Mouse (Mus musculus): ENCODE measurements around the gene Elovl1.

The Elovl1 gene

DNA sequence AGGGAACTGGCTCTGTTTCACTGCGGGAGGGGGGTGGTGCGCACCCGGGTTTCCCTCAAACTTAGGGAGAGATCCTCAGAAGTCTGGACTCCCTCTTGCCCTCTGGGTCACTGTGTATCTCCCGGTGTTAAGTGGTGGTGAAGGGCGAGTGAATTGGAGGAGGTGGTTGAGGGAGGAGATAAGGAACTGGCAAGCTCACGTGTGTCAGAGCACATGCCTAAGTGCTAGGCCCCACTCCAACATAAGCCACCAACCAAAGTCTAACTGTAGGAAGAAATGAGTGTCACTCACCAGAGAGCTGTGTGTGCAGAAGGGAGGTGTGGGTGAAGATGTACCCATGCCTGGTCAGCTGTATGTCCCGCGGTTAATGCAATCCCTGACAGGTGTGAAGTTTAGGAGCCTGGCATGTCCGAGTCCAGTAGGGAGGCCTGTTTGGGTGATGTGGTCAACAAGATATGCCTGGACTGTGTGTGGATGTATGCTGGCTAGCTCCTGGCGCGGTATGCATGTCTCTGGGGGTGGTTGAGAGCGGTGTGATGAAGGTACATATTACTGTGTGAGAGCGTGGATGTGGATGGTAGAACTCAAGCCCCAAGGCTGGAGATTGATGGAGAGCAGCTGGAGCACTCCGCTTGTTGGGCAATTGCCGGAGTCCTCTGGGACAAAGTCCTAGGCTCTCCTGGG lies 780 bp downstream of the Elovl1 start:
- no peak for DNase-seq (ENCODE audit: inconsistent age in 2 of 2, low spot score in 1 of 2)

DNA sequence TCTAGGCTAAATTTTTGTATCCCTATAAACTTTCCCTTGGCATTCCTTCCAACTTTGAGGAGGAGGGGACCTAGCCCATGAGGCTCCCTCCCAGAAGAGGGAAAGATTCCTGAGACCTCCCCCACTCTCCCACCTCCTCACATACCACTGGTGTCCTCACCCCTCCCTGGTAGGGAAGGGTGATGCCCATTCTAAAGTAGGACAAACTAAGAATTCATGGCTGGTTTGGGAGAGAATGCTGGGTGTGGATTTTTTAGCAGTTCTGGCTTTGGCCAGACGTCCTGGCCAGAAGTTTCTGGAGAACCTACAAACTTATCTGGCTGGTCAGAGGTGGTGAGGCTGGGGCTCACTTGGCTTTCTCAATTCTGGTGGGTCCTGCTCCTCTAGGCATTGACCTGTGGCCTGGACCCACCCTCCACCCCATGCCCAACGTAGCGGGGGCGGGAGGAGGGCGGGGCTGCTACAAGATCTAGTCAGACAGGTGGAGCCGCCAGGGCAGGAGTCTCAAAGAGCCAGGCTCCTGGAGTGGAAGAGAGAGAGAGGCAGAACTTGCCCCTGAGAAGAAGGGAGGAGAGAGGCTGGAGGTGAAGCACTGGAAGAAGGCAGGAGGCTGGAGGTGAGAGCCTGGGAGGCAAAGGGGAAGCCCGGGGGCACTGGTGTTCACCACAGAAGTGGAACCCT lies 1.5 kb downstream of the Elovl1 start:
- DNase-seq (ENCODE audit: inconsistent age in 2 of 2, low spot score in 1 of 2), result peak; percentile 33 to 61

DNA sequence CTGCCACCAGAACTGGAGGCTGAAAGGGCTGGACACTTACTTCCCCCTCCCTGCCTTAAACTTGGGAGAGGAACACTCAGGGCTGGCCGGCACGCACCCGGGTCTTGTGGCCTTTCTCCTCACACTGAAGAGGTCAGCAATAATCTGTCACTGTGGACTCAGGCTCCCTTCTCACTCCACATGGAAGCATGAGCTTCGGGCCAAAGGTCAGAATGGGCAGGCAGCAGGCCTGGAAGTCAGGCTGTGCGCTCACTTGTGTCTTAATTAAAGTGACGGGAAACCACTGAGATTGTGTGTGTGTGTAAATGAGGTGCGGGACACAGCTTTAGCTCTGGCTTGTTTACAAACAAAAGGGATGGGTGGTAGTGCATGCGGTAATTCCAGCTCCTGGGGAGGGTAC lies 4.4 kb downstream of the Elovl1 start:
- DNase-seq (ENCODE audit: inconsistent age in 2 of 2, low spot score in 1 of 2), result peak in 1 of 2 experiments; percentile 21

DNA sequence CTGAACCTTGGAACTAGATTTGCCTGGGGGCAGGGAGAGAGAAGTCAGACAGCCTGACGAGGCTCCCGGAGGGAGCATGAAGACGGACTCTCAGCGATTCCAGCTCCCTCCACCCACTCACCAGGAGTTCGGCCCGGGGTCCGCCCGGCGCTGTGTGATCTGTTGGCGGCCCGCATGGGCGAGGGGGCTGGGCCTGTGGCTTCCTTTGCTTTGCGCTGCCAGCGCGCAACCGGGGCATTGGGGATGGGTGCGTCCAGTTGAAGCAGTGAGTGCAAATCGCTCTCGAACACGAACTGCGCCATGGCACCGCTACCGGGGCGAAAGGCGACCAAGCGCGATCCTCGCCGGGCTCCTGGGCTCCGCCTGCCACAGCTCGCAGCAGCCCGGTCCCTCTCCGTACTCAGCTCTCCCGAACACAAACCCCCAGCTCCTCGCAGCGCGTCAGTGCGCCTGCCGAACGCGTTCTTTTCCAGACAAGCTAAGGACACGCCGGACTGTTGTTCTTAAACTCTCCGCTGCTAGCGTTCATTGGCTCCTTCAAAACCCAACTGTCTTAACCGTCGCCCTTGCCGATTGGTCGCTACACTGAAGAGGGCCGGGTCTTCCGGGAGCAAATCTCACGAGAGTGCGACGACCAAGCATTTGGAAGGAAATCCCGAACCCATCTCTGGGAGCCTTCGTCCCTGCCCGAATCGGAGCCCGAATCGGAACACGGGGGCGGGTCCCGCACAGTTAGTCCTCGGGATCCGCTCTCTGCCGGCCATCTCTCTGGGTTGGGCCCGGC lies 9.1 kb downstream of the Elovl1 start, which contains the start of gene Cdc20:
TSS of gene Cdc20 (minus strand) at position 533 of the 784 bp plus-strand sequence.
- peak; percentile 92 to 96 for DNase-seq (ENCODE audit: inconsistent age in 2 of 2, low spot score in 1 of 2)

DNA sequence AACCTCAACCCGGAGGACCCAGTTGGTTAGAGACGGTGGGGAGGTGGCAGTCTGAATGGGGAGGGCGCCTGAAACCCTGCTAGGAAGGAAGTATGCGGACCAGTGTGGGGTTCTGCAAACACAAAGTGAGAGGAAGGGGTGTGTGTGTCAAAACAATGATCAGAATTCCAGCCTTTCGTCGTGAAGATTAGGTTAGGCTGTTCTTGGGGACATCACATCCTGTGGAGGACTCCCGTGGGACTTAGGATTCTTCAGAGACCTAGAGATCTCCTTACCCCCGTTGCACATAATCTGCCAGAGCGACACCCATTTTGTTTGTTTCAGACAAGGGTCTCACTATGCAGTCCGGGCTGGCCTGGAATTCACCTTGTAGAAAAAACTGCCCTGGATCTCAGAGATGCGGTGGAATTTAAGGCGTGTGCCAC lies 9.9 kb downstream of the Elovl1 start:
- peak in 1 of 2 experiments; percentile 59 for DNase-seq (ENCODE audit: inconsistent age in 2 of 2, low spot score in 1 of 2)

DNA sequence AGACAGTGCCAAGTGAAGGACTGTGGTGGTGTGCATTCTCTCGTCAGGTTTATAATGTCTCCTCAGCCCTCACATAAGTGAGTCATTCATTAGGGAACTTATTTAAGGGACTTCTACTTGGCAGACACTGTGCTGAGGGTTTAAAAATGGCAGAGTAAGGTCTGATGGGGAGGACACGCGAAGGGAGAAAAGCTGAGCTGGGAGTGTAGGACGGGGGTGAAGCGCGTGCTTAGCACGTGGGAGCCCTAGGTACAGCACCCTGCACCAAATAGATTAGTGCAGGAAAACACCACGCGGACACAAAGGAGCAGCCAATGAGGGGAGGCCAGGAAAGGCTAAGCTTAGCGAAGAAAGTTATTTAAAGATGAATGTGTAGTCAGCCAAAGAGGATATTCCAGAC lies 17.2 kb downstream of the Elovl1 start:
- DNase-seq (ENCODE audit: inconsistent age in 2 of 2, low spot score in 1 of 2), result no peak

DNA sequence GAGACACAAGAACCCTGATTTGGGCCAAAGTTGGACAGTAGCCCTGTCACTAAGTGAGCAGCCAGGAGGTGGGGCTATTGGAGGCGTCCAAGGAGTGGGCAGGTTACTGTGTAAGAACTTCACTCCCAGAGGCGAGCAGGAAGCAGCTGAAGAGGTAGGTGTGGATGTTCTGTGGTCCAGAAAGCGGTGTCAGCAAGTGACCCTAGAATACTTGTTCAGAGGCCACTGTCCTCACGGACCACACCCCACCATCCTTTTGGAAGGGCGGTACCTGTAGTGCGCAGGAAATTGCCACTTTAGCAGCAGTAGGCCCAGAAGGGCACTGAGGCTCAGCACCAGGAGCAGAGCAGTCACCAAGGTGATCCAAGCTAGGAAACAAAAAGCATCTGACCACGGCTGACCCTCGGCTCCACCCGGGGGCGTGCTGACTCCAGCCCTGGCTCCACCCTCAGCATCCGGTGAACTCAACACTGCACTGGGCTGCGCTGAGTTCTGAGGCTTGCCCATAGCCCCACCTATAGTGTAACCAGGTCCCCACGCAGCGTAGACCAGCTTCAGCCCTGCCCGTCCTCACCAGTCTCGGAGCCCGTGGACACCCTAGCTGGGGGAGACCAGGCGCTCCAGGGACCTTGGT lies 18.0 kb downstream of the Elovl1 start:
- DNase-seq (ENCODE audit: inconsistent age in 2 of 2, low spot score in 1 of 2), result peak; percentile 32 to 56

DNA sequence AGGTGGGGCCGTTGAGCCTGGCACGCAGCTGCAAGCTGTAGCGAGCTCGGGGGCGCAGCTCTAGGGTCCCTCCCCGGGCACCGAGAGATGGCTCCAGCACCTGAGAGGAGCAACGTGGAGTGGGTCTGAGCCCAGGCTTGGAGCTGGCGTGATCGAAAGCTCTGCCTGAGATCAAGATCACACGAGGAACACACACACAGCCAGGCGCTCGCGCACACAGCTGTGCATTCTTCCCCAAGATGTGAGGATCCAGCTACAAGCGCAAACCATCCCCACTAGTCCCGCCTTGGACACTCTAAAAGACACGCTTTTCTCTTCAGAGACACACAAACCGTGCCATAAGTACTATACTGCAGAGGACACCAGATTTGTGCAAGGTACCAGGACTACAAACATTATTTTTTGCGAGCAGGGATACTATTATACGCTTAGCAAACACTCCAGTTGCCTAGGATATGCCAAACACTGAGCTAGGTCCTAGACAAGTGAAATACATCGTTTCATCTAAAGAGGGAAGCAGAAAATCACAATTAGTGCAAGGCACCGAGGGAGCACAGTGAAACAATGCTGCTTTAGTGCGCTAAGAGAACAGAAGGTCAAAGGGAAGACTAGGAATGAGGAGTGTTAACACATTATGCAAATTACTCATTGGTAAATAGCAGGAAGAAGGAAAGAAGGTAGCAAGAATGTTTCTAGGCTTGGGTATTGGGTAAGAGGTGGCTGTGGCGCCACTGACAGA lies 18.7 kb downstream of the Elovl1 start:
- DNase-seq (ENCODE audit: inconsistent age in 2 of 2, low spot score in 1 of 2), result no peak

DNA sequence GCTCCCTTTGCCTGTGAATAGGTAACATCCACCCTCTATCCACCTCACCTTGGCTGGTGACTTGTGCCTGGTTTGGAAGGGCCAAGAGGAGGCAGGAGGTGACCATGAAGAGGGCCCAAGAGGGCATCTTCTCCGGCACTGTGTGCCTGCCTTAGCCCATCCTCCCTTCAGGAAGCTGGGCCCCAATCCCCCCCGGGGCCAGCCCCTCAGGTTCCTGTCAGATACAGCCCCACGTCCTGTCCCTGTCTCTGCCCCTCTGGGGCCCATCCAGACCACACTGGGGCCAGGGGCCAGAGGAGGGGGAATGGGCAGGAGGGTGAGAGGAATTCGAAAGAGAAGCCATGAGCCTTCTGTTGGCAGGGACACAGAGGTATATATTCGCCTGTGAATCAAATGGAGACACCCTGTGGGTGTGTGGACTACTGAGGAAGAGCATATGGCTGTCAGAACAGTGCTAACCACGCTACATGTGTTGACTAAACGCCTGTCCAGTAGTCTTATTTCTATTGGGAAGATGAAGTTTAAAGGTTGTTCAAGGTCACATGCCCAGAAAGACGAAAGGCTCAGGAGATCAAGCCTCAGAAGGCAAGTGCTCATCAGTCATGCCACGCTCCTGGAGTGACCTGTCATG lies 29.6 kb downstream of the Elovl1 start, which contains the start of gene Mpl:
TSS of gene Mpl (minus strand) at position 169 of the 631 bp plus-strand sequence.
- DNase-seq (ENCODE audit: inconsistent age in 2 of 2, low spot score in 1 of 2), result no peak

DNA sequence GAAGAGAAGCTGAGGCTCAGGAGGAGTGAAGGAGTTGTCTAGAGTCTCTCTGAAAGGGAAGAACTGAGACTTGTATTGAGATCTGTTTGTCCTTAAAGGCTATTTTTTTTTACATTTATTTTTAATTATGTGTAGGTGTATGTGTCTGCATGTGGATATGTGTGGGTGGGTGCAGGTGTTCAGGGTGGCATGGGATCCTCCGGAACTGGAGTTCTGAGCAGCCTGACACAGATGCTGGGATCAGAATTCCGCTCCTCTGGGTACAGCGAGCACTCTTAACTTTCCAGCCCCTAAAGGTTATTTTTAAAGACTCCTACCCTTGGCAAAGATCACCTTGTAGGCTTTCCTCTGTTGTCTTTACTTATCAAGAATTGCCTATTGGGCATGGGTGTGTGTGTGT lies 37.1 kb downstream of the Elovl1 start:
- no peak for DNase-seq (ENCODE audit: inconsistent age in 2 of 2, low spot score in 1 of 2)

DNA sequence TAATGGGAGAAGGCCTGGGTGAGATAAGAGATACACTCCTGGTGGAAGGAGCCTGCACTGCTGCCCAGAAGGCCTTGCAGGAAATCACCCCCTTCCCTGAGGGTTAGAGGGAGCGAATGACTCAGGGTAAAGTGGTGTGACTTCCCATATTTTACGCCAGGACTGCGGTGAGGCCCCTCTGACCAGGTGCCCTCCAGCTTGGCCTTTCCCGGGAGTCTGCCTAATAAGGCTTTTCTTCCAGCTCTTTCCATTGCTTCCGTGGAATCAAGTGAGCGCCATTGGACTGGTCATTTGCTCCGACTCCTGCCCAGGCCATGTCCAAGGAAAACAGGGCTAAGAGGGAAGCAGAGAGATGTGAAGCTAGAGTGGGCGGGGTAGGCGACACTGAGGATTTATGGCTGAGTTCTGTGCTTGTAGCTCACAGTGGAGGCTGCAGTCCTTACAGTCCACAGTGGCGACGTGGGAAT lies 37.8 kb downstream of the Elovl1 start:
- peak; percentile 19 to 57 for DNase-seq (ENCODE audit: inconsistent age in 2 of 2, low spot score in 1 of 2)

DNA sequence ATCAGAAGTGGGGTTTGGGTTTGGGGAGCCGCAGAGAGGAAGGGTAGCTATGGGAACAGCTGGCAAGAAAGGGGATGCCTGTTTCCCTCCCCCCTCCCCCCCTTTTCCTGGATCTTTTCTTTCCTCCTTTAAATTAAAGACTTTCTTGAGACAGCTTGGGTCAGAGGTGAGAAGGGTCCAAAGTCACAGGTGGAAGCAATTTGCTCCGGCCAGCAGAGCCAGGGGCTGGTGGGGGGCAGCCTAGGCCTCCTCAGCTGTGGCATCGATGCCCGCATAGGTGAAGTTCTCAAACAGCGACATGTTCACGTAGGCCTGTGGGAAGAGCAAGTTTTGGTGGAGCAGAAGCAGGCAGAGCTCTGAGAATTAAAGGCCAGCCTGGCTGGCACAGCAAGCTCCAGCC lies 43.4 kb downstream of the Elovl1 start:
- no peak for DNase-seq (ENCODE audit: inconsistent age in 2 of 2, low spot score in 1 of 2)

DNA sequence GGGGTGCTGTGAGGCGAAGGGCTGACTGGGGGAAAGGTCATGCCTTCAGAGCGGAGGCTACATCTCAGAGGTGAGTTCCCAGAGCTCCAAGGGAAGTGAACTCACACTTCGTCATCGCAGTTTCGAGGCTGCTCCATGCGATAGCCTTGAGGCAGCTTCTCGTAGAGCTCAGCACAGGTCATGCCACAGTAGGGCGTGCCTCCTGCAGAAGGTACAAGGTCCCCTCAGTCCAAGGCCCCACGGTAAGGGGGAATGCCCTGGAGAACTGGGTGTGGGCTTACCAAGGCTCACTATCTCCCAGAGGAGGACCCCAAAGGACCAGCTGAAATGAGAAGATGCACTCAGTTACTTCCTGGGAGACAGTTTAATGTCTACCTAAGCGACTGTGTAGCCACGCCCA lies 44.8 kb downstream of the Elovl1 start:
- DNase-seq (ENCODE audit: inconsistent age in 2 of 2, low spot score in 1 of 2), result no peak

DNA sequence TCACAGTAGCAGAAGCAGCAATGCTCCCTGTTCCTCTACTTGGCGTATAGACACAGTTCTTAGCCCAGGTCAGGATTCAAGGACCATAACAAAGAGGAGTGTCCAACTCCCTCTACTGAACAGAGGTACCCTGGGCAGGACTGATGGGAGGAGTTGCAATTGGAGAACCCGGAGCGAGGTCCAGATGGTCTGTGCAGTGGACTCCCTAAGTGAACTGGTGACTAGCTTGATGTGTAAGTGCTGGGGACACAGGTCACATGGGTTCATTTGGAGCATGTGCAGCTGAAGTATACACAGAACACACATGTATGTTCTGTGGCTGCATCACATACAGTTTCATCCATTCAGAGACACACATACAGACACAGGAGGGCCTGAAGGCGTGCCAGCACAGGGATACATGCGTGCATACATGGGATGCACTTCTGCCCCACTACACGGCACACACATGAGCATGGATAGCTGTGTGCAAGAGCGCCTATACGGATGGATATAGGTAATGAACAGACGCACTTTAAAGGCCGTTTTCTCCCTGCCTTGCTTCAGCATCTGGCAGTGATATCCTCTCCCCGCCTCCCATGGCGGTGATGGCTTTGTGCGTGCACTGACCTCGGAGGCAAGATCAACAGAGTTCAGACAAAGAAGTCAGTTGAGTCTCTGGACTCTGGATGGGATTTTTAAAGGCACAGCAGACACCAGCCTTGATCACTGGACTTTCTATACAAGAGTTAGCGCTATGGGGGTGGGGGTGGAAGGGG lies 49.1 kb downstream of the Elovl1 start:
- no peak for DNase-seq (ENCODE audit: inconsistent age in 2 of 2, low spot score in 1 of 2)
